Mouse (Mus musculus) bone marrow macrophage, adult 2 months (primary cell): ENCODE data around the gene Phf8. TPM values are rescaled to one million over a fixed set of nuclear protein-coding genes. Genes with fewer than 3 reads are reported as not detected.
A peak's percentile ranks its signal among the peaks of the same experiment; 100 is the strongest.
"Not testable (repeated sequence)": the region's sequence is repeated elsewhere in the genome, so short reads cannot be mapped to it uniquely, and the experiment has no call there.

Experiments used
- H3K27ac ChIP-seq: 2 replicates; pipeline ENCODE4 v1.5.1; 2012; ENCODE audit warnings: low read depth, low read length; ENCODE audit not compliant: insufficient read depth
- H3K4me1 ChIP-seq: 2 replicates; pipeline ENCODE4 v1.6.1; 2012; ENCODE audit warnings: low read length; ENCODE audit not compliant: control insufficient read depth, insufficient read depth
- H3K4me3 ChIP-seq: 2 replicates; pipeline ENCODE4 v1.5.1; 2012; ENCODE audit warnings: mild to moderate bottlenecking, low read length, moderate library complexity; ENCODE audit not compliant: insufficient read depth
- CTCF ChIP-seq: IDR thresholded peaks from 2 replicates; pipeline ENCODE4 v1.5.1; 2012; ENCODE audit warnings: low read depth, mild to moderate bottlenecking, low read length, moderate library complexity
- POLR2A ChIP-seq: IDR thresholded peaks from 2 replicates; pipeline ENCODE4 v1.6.1; 2012; ENCODE audit warnings: mild to moderate bottlenecking, low read depth, low read length, borderline replicate concordance
- polyA plus RNA-seq: library from polyadenylated mRNA; stranded (reverse); fragments of >200 nt; gene quantifications from 2 replicates; pipeline ENCODE4 v1.2.4, GENCODE M21; 2012; ENCODE audit not compliant: missing spikeins, insufficient read depth, insufficient read length

Phf8 gene
- 23.9 and 25.2 TPM in 2 replicates for polyA plus RNA-seq

DNA sequence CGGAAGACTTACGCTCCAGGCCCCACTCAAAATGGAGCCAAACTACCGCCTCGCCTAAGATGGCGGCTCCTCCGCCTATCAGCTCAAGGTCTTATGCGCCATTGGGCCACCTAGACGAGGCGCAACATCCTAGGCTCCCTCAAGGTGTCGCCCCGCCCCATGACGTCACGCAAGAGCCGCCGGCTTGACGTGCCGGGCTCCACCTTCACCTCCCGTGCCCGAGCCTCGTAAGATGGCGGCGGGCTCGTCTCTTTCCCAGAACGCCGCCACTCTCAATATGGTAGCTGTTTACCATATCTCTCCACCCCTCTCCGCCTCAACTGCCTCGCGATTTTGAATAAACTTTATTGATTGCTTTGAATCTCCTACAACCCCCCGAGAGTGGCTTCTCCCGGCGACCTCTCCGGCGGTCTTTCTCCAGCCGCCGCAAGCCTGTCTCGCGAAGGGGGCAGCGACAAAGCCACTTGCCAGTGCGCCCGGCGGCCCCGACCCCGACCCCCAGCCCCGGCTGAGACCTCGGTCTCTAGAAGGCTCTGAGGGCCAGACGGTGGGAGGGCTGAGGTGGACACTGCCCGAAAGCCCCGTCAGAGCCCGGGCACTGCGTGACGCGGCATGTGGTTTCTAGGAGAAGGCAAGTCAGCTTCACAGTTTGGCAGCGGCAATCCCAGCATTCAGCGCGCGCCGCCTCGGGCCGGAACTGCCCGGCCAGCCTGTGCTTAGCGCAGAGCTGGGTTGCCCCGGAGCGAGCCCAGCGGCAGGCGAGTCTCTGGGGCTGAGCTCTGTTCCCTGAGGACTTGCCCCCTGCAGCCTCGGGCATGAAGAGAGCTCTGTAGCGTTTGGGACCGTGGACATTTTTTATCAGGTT is at the start of gene Phf8:
Gene Phf8, plus strand, starts transcription at position 215 of the 865 bp plus-strand sequence.
- Histone ChIP-seq H3K27ac (peak within 1 kb of the TSS; percentile 89), H3K4me1 (peaks cover 6% of the 10 kb centered on the region), H3K4me3 (peak within 1 kb of the TSS; percentile 79)
- TF ChIP-seq CTCF, result no peak
- TF ChIP-seq POLR2A, result no peak

DNA sequence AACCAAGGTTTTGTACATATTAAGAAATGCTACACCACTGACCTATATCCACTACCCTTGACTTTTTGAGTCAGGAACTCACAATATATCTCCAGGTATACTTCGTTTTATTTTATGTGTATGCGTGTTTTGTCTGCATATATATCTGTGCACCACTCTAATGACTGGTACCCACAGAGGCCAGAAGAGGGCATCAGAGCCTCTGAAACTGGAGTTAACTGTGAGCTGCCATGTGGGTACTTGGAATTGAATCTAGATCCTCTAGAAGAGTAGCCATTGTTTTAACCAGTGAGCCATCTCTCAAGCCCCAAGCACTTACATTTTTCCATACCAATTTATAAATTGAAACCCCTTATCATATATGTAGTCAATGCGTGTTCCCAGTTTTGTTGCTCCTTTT is 32.3 kb upstream of the Phf8 start:
- peaks cover 3% of the 10 kb centered on the region; the same call in 1 of the 2 replicates for H3K4me1 ChIP-seq
- H3K4me3 ChIP-seq, result no peak overlapping the region
- H3K27ac ChIP-seq, result no peak overlapping the region
- TF ChIP-seq CTCF (no peak), POLR2A (no peak)

DNA sequence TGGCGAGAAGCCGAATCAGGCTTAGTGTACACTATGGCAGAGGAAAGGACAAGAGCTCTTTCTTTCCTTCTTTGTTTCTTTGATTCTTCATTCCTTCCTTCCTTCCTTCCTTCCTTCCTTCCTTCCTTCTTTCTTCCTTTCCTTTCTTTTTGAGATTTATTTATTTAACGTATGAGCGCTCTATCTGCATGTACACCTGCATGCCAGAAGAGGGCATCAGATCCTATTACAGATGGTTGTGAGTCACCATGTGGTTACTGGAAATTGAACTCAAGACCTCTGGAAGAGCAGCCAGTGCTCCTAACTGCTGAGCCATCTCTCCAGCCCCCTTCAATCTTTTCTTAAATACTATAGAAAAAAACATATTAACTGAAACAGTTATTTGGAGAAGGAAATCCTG is 27.2 kb upstream of the Phf8 start:
- H3K4me1 ChIP-seq, result peaks cover 17% of the 10 kb centered on the region
- not testable (repeated sequence) for H3K4me3 ChIP-seq, H3K27ac ChIP-seq

DNA sequence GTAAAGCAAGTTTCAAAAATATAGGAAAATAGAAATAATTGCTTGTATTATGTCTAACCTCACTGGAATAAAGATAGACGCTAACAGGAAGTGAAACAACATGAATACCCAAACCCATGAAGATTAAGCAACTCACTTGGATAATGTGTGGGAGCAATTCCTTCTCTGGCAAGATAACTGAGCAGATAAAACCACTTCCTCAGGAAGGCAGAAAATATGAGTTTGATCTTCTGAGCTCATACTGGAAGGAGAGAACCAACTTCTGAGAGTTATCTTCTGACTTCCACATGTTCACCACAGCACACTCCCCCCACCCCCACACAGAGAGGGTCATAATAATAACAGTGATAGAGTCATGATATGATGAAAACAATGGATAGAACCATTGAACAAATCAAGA is 23.9 kb upstream of the Phf8 start:
- Histone ChIP-seq H3K4me1 (peaks cover 24% of the 10 kb centered on the region), H3K4me3 (no peak overlapping the region), H3K27ac (peak overlapping the region; percentile 52)
- TF ChIP-seq CTCF, result no peak

DNA sequence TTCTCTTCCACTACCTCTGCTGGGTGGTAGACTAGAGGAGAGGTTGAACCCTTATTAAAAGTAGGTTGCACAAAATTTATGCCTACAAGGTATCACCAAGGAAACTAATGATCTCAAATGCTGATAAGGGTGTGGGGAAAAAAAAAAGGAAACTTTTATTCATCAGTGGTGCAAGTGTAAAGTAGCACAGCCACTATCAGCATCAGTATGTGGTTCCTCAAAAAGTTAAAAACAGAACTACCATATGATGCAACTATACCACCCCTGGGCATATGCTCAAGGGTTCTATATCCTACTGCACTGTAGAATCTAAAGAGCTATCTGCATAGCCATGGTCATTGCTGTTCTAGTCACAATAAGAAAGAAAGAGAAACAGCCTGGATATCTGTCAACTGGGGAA is 11.9 kb upstream of the Phf8 start:
- Histone ChIP-seq H3K4me3 (no peak overlapping the region), H3K4me1 (peaks cover 3% of the 10 kb centered on the region; the same call in 1 of the 2 replicates), H3K27ac (peak overlapping the region; percentile 36; the same call in 1 of the 2 replicates)
- TF ChIP-seq CTCF (no peak), POLR2A (no peak)

DNA sequence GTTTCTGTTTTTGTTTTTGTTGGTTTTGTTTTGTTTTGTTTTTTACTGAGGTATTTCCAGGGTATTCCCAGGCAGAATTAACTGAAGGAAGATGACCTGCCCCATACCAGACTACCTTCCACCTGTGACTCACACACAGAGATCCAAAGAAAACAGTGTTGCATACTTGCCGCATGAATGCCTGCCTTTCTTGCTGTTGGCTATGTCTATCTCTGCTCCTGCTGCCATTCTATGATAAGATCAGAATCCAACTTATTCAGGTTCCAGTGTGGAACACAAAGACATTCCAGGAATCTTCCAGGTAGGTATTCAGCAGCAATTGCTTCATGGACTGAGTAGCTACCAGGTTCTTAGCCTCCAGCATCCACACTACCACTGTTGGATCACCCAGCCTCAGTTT is 10.6 kb upstream of the Phf8 start:
- TF ChIP-seq CTCF, result no peak
- no peak for TF ChIP-seq POLR2A
- no peak overlapping the region for H3K4me3 ChIP-seq
- peaks cover 3% of the 10 kb centered on the region; the same call in 1 of the 2 replicates for H3K4me1 ChIP-seq
- no peak overlapping the region for H3K27ac ChIP-seq

- H3K4me3 ChIP-seq, result no peak overlapping the region
- TF ChIP-seq POLR2A (no peak), CTCF (no peak)
- H3K4me1 ChIP-seq, result peaks cover 3% of the 10 kb centered on the region; the same call in 1 of the 2 replicates
- H3K27ac ChIP-seq, result no peak overlapping the region
Observed at GRCm38 (mm10) chrX:151513066-151513465, 7.4 kb upstream of the Phf8 start.

- TF ChIP-seq CTCF, result no peak
- TF ChIP-seq POLR2A, result no peak
- H3K4me3 ChIP-seq, result no peak overlapping the region
- H3K4me1 ChIP-seq, result peaks cover under 1% of the 10 kb centered on the region
- H3K27ac ChIP-seq, result no peak overlapping the region
Observed at GRCm38 (mm10) chrX:151513694-151514093, 6.8 kb upstream of the Phf8 start.

- H3K27ac ChIP-seq, result no peak overlapping the region
- TF ChIP-seq CTCF (no peak), POLR2A (no peak)
- no peak overlapping the region for H3K4me3 ChIP-seq
- peaks cover 6% of the 10 kb centered on the region for H3K4me1 ChIP-seq
Observed at GRCm38 (mm10) chrX:151518181-151518580, 2.3 kb upstream of the Phf8 start.

DNA sequence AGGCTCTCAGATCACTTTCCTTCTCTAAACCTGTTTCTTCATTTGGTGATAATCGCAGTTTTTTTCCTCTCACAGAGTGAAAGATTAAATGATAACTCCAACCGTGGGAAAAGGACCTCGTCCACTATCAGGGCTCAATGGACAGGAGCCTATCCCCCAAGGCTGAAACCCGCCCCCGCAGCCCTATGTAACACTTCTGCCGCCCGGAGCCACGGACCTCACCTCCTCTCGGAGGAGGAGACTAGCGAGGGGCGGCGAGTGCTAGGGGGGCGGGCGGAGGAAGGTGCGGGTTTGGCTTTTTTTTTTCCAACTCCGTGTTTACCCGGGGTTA is 380 bp upstream of the Phf8 start:
- Histone ChIP-seq H3K27ac (peak overlapping the region; percentile 89), H3K4me1 (peaks cover 6% of the 10 kb centered on the region), H3K4me3 (peak overlapping the region; percentile 79)
- TF ChIP-seq POLR2A, result no peak
